Mouse (Mus musculus): ENCODE results near the gene Tmem232. TPM values are rescaled to one million over a fixed set of nuclear protein-coding genes. Genes with fewer than 3 reads are reported as not detected.
A peak's percentile ranks its signal among the peaks of the same experiment; 100 is the strongest.

Gene Tmem232
- polyA plus RNA-seq, 1 experiment from 2014 or later, result not detected

GRCm38 (mm10) chr17:65419124-65419523 is 121.5 kb downstream of the Tmem232 start:
- Histone ChIP-seq H3K4me2 (no peak overlapping the region), H3K9ac (no peak overlapping the region), H3K9me3 (ENCODE audit: low read depth, low read length) (no peaks in the 10 kb centered on the region), H3K27ac (ENCODE audit: low read depth) (no peak overlapping the region), H3K4me1 (ENCODE audit: insufficient read depth) (no peaks in the 10 kb centered on the region), H3K27me3 (ENCODE audit: insufficient read depth, low read length) (no peaks in the 10 kb centered on the region), H3K4me3 (ENCODE audit: low read depth, low read length) (no peak overlapping the region), H3K36me3 (ENCODE audit: insufficient read depth) (no peaks in the 10 kb centered on the region)
- no peak for TF ChIP-seq CTCF (IDR thresholded peaks at IDR 0.05; ENCODE audit: low read depth)
- no peak for DNase-seq
- ATAC-seq (ENCODE audit: insufficient read depth), result no peak

- no peaks in the 10 kb centered on the region for H3K27me3 ChIP-seq (ENCODE audit: insufficient read depth, low read length)
- no peak overlapping the region for H3K4me3 ChIP-seq (ENCODE audit: low read depth, low read length)
- H3K36me3 ChIP-seq (ENCODE audit: insufficient read depth), result no peaks in the 10 kb centered on the region
- WGBS, result 41% methylated on average over 9 of the region's 9 CpGs
- ATAC-seq (ENCODE audit: insufficient read depth) (no peak), DNase-seq (no peak)
- no peak overlapping the region for H3K9ac ChIP-seq
- TF ChIP-seq CTCF (IDR thresholded peaks at IDR 0.05; ENCODE audit: low read depth), result no peak
- no peak overlapping the region for H3K27ac ChIP-seq (ENCODE audit: low read depth)
- no peak overlapping the region for H3K4me2 ChIP-seq
- H3K9me3 ChIP-seq (ENCODE audit: low read depth, low read length), result no peaks in the 10 kb centered on the region
- H3K4me1 ChIP-seq (ENCODE audit: insufficient read depth), result no peaks in the 10 kb centered on the region
Measured at GRCm38 (mm10) chr17:65405309-65405708, 135.3 kb downstream of the Tmem232 start.

- no peak overlapping the region for H3K4me3 ChIP-seq (ENCODE audit: low read depth, low read length)
- TF ChIP-seq CTCF (IDR thresholded peaks at IDR 0.05; ENCODE audit: low read depth), result no peak
- no peaks in the 10 kb centered on the region for H3K9me3 ChIP-seq (ENCODE audit: low read depth, low read length)
- H3K27ac ChIP-seq (ENCODE audit: low read depth), result no peak overlapping the region
- H3K27me3 ChIP-seq (ENCODE audit: insufficient read depth, low read length), result no peaks in the 10 kb centered on the region
- no peak for DNase-seq
- ATAC-seq (ENCODE audit: insufficient read depth), result no peak
- H3K9ac ChIP-seq, result no peak overlapping the region
- H3K36me3 ChIP-seq (ENCODE audit: insufficient read depth), result no peaks in the 10 kb centered on the region
- WGBS, result 82% methylated on average over 1 of the region's 1 CpGs
- H3K4me1 ChIP-seq (ENCODE audit: insufficient read depth), result no peaks in the 10 kb centered on the region
- no peak overlapping the region for H3K4me2 ChIP-seq
Measured at GRCm38 (mm10) chr17:65400914-65401313, 139.7 kb downstream of the Tmem232 start.

GRCm38 (mm10) chr17:65384411-65384962 is 156.1 kb downstream of the Tmem232 start:
- H3K4me3 ChIP-seq (ENCODE audit: low read depth, low read length), result no peak overlapping the region
- TF ChIP-seq CTCF (IDR thresholded peaks at IDR 0.05; ENCODE audit: low read depth), result no peak
- 72% methylated on average over 9 of the region's 9 CpGs for WGBS
- H3K27ac ChIP-seq (ENCODE audit: low read depth), result no peak overlapping the region
- ATAC-seq (ENCODE audit: insufficient read depth) (no peak), DNase-seq (no peak)
- no peak overlapping the region for H3K9ac ChIP-seq
- no peaks in the 10 kb centered on the region for H3K4me1 ChIP-seq (ENCODE audit: insufficient read depth)
- H3K27me3 ChIP-seq (ENCODE audit: insufficient read depth, low read length), result no peaks in the 10 kb centered on the region
- H3K36me3 ChIP-seq (ENCODE audit: insufficient read depth), result no peaks in the 10 kb centered on the region
- H3K4me2 ChIP-seq, result no peak overlapping the region
- H3K9me3 ChIP-seq (ENCODE audit: low read depth, low read length), result no peaks in the 10 kb centered on the region

GRCm38 (mm10) chr17:65370034-65370780 is 170.4 kb downstream of the Tmem232 start:
- Histone ChIP-seq H3K36me3 (ENCODE audit: insufficient read depth) (no peaks in the 10 kb centered on the region), H3K4me2 (no peak overlapping the region), H3K9me3 (ENCODE audit: low read depth, low read length) (no peaks in the 10 kb centered on the region), H3K27ac (ENCODE audit: low read depth) (no peak overlapping the region), H3K9ac (no peak overlapping the region), H3K4me1 (ENCODE audit: insufficient read depth) (no peaks in the 10 kb centered on the region), H3K4me3 (ENCODE audit: low read depth, low read length) (no peak overlapping the region), H3K27me3 (ENCODE audit: insufficient read depth, low read length) (no peaks in the 10 kb centered on the region)
- 24% methylated on average over 7 of the region's 7 CpGs for WGBS
- ATAC-seq (ENCODE audit: insufficient read depth), result peak; percentile 63; the same call in 1 of the 2 replicates
- peak; percentile 87 for DNase-seq
- TF ChIP-seq CTCF (IDR thresholded peaks at IDR 0.05; ENCODE audit: low read depth), result no peak

GRCm38 (mm10) chr17:65365535-65366254 is 174.9 kb downstream of the Tmem232 start:
- H3K27ac ChIP-seq (ENCODE audit: low read depth), result no peak overlapping the region
- no peak for ATAC-seq (ENCODE audit: insufficient read depth)
- H3K36me3 ChIP-seq (ENCODE audit: insufficient read depth), result no peaks in the 10 kb centered on the region
- H3K4me1 ChIP-seq (ENCODE audit: insufficient read depth), result no peaks in the 10 kb centered on the region
- DNase-seq, result no peak
- H3K27me3 ChIP-seq (ENCODE audit: insufficient read depth, low read length), result no peaks in the 10 kb centered on the region
- TF ChIP-seq CTCF (IDR thresholded peaks at IDR 0.05; ENCODE audit: low read depth), result no peak
- 49% methylated on average over 3 of the region's 3 CpGs for WGBS
- no peak overlapping the region for H3K9ac ChIP-seq
- no peak overlapping the region for H3K4me3 ChIP-seq (ENCODE audit: low read depth, low read length)
- H3K4me2 ChIP-seq, result no peak overlapping the region
- H3K9me3 ChIP-seq (ENCODE audit: low read depth, low read length), result no peaks in the 10 kb centered on the region

- H3K9ac ChIP-seq, result no peak overlapping the region
- H3K4me2 ChIP-seq, result no peak overlapping the region
- DNase-seq, result no peak
- no peak overlapping the region for H3K27ac ChIP-seq (ENCODE audit: low read depth)
- no peaks in the 10 kb centered on the region for H3K27me3 ChIP-seq (ENCODE audit: insufficient read depth, low read length)
- H3K4me1 ChIP-seq (ENCODE audit: insufficient read depth), result no peaks in the 10 kb centered on the region
- ATAC-seq (ENCODE audit: insufficient read depth), result no peak
- TF ChIP-seq CTCF (IDR thresholded peaks at IDR 0.05; ENCODE audit: low read depth), result no peak
- no peaks in the 10 kb centered on the region for H3K9me3 ChIP-seq (ENCODE audit: low read depth, low read length)
- WGBS, result 79% methylated on average over 8 of the region's 8 CpGs
- no peak overlapping the region for H3K4me3 ChIP-seq (ENCODE audit: low read depth, low read length)
- no peaks in the 10 kb centered on the region for H3K36me3 ChIP-seq (ENCODE audit: insufficient read depth)
Measured at GRCm38 (mm10) chr17:65351836-65352235, 188.7 kb downstream of the Tmem232 start.
